Mouse (Mus musculus) bone marrow, adult 2 months (tissue): Measurements from ENCODE around the gene Akap2.

Source experiments
- CTCF ChIP-seq: fragments of 200-500 bp; IDR thresholded peaks from 2 replicates; pipeline ENCODE4 v1.5.1; 2011; ENCODE audit warnings: low read length, control low read depth; ENCODE audit not compliant: control insufficient read depth, insufficient read depth
- POLR2A ChIP-seq: fragments of 200-500 bp; IDR thresholded peaks from 2 replicates; pipeline ENCODE4 v1.6.1; 2011; ENCODE audit warnings: low read depth, mild to moderate bottlenecking, control low read depth, low read length, borderline replicate concordance; ENCODE audit not compliant: control insufficient read depth

DNA sequence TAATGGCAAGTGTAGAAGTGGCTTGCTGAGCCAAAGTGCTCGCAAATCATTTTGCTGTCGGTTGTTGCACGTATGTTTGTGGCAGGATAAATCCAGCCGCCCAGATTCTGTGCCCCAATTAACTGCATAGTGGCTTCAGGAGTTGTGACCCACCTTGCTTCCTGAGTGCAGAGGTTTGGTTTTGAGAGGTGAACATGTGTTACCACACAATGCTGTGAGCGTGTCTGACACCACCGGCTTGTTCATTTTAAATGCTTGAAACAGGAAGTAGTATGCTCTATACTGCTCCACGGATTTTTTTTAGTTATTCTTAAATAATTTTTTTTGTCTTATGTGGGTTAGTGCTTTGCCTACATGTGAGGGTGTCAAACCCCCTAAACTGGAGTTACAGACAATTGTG lies 114.9 kb downstream of the Akap2 start:
- TF ChIP-seq CTCF (no peak), POLR2A (no peak)
